Mouse (Mus musculus): Measurements from ENCODE around the gene Sox5.

GRCm38 (mm10) chr6:144792871-144793270 is 11.1 kb upstream of the Sox5 start:
- TF ChIP-seq POLR2A (IDR thresholded peaks at IDR 0.05; ENCODE audit: control insufficient read depth, extremely low read depth, insufficient read depth, low read length, poor library complexity) (no peak), CTCF (IDR thresholded peaks at IDR 0.05; ENCODE audit: borderline replicate concordance, control insufficient read depth, extremely low read depth, insufficient read depth, low read length, poor library complexity) (no peak)
